Mouse (Mus musculus) right cerebral cortex, postnatal 4 days (tissue): ENCODE measurements at regions not wholly inside any gene's neighbourhood (a gene's known extent, or its start where the extent isn't known, plus 50 kb on each side); places are given as distances from the start of the nearest gene placed in this dataset.

Experiments used
- DNase-seq: peaks from one replicate; pipeline ENCODE4 v3.0.0-alpha.2; 2022

DNA sequence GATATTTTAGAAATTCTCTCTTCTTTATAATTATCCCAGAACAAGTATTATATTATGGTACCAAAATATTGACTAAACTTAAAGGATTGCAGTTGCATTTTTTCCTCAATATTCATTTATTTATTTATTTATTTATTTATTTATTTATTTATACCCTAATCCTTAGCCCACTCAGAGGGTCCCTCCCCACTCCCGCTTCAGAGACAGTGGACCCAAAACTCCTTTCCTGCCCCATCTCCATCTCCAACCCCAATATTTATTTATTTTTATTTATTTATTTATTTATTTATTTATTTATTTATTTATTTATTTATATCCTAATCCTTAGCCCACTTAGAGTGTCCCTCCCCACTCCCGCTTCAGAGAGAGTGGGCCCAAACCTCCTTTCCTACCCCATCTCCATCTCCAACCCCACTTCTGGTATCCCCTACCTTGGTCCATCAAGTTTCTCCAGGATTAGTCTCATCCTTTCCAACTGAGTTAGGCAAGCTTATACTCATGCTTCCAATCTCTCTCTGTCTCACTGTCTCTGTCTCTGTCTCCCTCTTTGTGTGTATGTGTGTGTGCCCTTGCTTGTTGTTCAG is 1340.8 kb downstream of the Cntnap5b start:
- DNase-seq, result no peak

DNA sequence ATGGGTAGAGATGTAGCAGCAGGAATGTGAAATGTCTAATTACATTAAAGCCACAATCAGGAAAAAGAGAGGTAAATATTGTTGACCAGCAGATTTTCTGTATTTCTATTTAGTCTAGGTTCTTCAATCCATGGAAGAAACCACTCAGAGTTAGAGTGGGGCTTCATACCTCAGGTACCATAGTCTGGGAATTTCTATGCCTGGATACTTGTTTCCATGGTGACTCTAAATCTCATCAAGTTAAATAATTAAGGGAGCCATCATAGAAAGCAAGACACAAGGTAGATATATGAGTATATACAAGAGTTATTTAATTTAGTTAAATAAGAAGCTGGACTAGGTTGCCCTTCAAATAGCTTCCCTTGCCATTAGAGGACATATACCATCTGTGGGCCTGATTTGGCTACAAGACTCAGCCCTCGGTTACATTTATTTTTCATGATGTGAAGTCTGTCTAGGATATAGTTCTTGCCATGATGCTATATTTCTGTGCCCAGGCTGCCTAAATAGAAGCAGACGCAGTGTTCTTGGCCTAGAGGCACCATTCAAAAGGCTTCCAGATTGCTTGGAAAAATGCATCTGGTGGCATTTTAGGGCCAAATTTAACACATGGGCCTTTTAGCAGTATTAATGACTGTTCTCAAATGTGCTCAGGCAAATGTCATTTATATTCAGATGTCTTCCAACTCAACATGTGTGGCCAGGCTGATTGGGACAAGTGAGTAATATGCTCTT is 1349.7 kb downstream of the Cntnap5b start:
- peak; percentile 1 for DNase-seq

DNA sequence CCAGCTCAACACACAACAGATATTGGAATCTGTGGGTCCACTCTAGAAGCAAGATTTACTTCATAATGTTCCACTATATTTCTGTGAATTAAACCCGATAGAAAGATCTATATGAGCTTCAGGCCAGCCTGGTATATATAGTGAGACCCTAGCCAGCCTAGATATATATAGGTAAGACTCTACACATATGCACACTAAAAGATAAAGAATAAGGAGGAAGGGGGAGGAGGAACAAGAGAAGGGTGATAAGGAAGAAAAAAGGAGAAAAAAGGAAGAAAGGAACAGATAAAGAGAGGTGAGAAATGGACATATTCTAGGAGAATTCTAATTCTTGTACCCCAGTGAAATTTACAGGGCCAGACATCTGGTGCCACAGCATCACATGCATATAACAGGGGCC is 1354.7 kb downstream of the Cntnap5b start:
- no peak for DNase-seq

DNA sequence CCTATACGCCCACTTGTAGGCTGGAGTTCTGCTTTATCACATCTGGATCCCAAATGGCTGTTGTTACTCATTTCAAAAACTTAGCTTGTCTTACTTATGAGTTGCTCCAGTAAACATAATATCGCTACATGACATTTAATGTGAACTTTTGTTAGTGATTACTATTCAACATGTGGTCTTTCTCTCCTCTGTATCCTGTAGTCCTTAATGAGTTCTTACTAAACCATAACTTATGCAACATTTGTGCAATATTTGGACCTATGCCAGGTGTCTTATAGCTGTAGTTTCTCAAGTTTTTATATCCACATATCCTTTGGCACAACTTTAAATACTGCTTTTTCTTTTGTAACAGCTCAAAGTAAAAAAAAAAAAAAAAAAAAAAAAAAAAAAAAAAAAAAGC is 1394.1 kb downstream of the Cntnap5b start:
- DNase-seq, result no peak
